Mouse (Mus musculus): ENCODE data around the gene Cracr2b. TPM values are rescaled to one million over a fixed set of nuclear protein-coding genes. Genes with fewer than 3 reads are reported as not detected.
A peak's percentile ranks its signal among the peaks of the same experiment; 100 is the strongest.

Gene Cracr2b
- polyA plus RNA-seq, 1 experiment from 2014 or later: 20.2 TPM

GRCm38 (mm10) chr7:141480842-141481497 lies 20.1 kb downstream of the Cracr2b start:
- WGBS: 11% methylated on average over 10 of the region's 10 CpGs
- no peak overlapping the region for H3K27ac ChIP-seq (ENCODE audit: low read length)

GRCm38 (mm10) chr7:141481498-141482401 lies 20.9 kb downstream of the Cracr2b start:
- Histone ChIP-seq H3K9ac (replicated peaks; ENCODE audit: low read depth, low read length) (peak overlapping the region; percentile 25; the same call in 1 of the 2 replicates), H3K36me3 (ENCODE audit: control insufficient read depth, insufficient read depth, low read length) (no peaks in the 10 kb centered on the region), H3K4me1 (ENCODE audit: control insufficient read depth, insufficient read depth, low read length) (peaks cover 26% of the 10 kb centered on the region), H3K4me3 (ENCODE audit: low read depth, low read length) (peak overlapping the region; percentile 40), H3K27me3 (ENCODE audit: control insufficient read depth, insufficient read depth, low read length) (0 out of 2 replicates have a peak, but pooled peaks cover 3% of the 10 kb centered on the region), H3K4me2 (replicated peaks; ENCODE audit: low read depth, low read length) (peak overlapping the region; percentile 89), H3K9me3 (ENCODE audit: control insufficient read depth, low read depth, low read length) (no peaks in the 10 kb centered on the region), H3K27ac (ENCODE audit: low read length) (no peak overlapping the region)
- 1% methylated on average over 80 of the region's 81 CpGs for WGBS
- no peak for ATAC-seq (ENCODE audit: insufficient number of reproducible peaks, insufficient read depth, low FRiP score, low read depth)

More at GRCm38 (mm10) chr7:141480842-141481497, 20.1 kb downstream of the Cracr2b start:
- no peak for ATAC-seq (ENCODE audit: insufficient number of reproducible peaks, insufficient read depth, low FRiP score, low read depth)
- Histone ChIP-seq H3K27me3 (ENCODE audit: control insufficient read depth, insufficient read depth, low read length) (0 out of 2 replicates have a peak, but pooled peaks cover 3% of the 10 kb centered on the region), H3K4me3 (ENCODE audit: low read depth, low read length) (no peak overlapping the region), H3K36me3 (ENCODE audit: control insufficient read depth, insufficient read depth, low read length) (no peaks in the 10 kb centered on the region), H3K4me2 (replicated peaks; ENCODE audit: low read depth, low read length) (peak overlapping the region; percentile 89), H3K9me3 (ENCODE audit: control insufficient read depth, low read depth, low read length) (no peaks in the 10 kb centered on the region), H3K4me1 (ENCODE audit: control insufficient read depth, insufficient read depth, low read length) (peaks cover 30% of the 10 kb centered on the region), H3K9ac (replicated peaks; ENCODE audit: low read depth, low read length) (no peak overlapping the region)

- 15% methylated on average over 11 of the region's 11 CpGs for WGBS
- no peak for ATAC-seq (ENCODE audit: insufficient number of reproducible peaks, insufficient read depth, low FRiP score, low read depth)
Observed at GRCm38 (mm10) chr7:141482531-141483024, 21.7 kb downstream of the Cracr2b start.

GRCm38 (mm10) chr7:141483114-141483653 lies 22.3 kb downstream of the Cracr2b start:
- H3K4me2 ChIP-seq (replicated peaks; ENCODE audit: low read depth, low read length): no peak overlapping the region
- 66% methylated on average over 6 of the region's 6 CpGs for WGBS

More at GRCm38 (mm10) chr7:141482531-141483024, 21.7 kb downstream of the Cracr2b start:
- peak overlapping the region; percentile 40 for H3K4me3 ChIP-seq (ENCODE audit: low read depth, low read length)
- H3K4me2 ChIP-seq (replicated peaks; ENCODE audit: low read depth, low read length): peak overlapping the region; percentile 89
- H3K27ac ChIP-seq (ENCODE audit: low read length): no peak overlapping the region
- H3K9ac ChIP-seq (replicated peaks; ENCODE audit: low read depth, low read length): peak overlapping the region; percentile 25; the same call in 1 of the 2 replicates
- peaks cover 18% of the 10 kb centered on the region for H3K4me1 ChIP-seq (ENCODE audit: control insufficient read depth, insufficient read depth, low read length)
- H3K36me3 ChIP-seq (ENCODE audit: control insufficient read depth, insufficient read depth, low read length): no peaks in the 10 kb centered on the region
- no peaks in the 10 kb centered on the region for H3K9me3 ChIP-seq (ENCODE audit: control insufficient read depth, low read depth, low read length)
- 0 out of 2 replicates have a peak, but pooled peaks cover 3% of the 10 kb centered on the region for H3K27me3 ChIP-seq (ENCODE audit: control insufficient read depth, insufficient read depth, low read length)

GRCm38 (mm10) chr7:141484186-141485120 lies 23.6 kb downstream of the Cracr2b start:
- Histone ChIP-seq H3K4me2 (replicated peaks; ENCODE audit: low read depth, low read length) (no peak overlapping the region), H3K9me3 (ENCODE audit: control insufficient read depth, low read depth, low read length) (no peaks in the 10 kb centered on the region), H3K27me3 (ENCODE audit: control insufficient read depth, insufficient read depth, low read length) (0 out of 2 replicates have a peak, but pooled peaks cover 3% of the 10 kb centered on the region), H3K4me3 (ENCODE audit: low read depth, low read length) (no peak overlapping the region), H3K27ac (ENCODE audit: low read length) (no peak overlapping the region), H3K4me1 (ENCODE audit: control insufficient read depth, insufficient read depth, low read length) (peaks cover 8% of the 10 kb centered on the region), H3K9ac (replicated peaks; ENCODE audit: low read depth, low read length) (no peak overlapping the region), H3K36me3 (ENCODE audit: control insufficient read depth, insufficient read depth, low read length) (no peaks in the 10 kb centered on the region)
- no peak for ATAC-seq (ENCODE audit: insufficient number of reproducible peaks, insufficient read depth, low FRiP score, low read depth)
- 64% methylated on average over 5 of the region's 5 CpGs for WGBS

More at GRCm38 (mm10) chr7:141483114-141483653, 22.3 kb downstream of the Cracr2b start:
- Histone ChIP-seq H3K9ac (replicated peaks; ENCODE audit: low read depth, low read length) (no peak overlapping the region), H3K4me3 (ENCODE audit: low read depth, low read length) (no peak overlapping the region), H3K4me1 (ENCODE audit: control insufficient read depth, insufficient read depth, low read length) (peaks cover 12% of the 10 kb centered on the region), H3K9me3 (ENCODE audit: control insufficient read depth, low read depth, low read length) (no peaks in the 10 kb centered on the region), H3K36me3 (ENCODE audit: control insufficient read depth, insufficient read depth, low read length) (no peaks in the 10 kb centered on the region), H3K27me3 (ENCODE audit: control insufficient read depth, insufficient read depth, low read length) (0 out of 2 replicates have a peak, but pooled peaks cover 3% of the 10 kb centered on the region), H3K27ac (ENCODE audit: low read length) (no peak overlapping the region)
- ATAC-seq (ENCODE audit: insufficient number of reproducible peaks, insufficient read depth, low FRiP score, low read depth): no peak

- H3K27me3 ChIP-seq (ENCODE audit: control insufficient read depth, insufficient read depth, low read length): 0 out of 2 replicates have a peak, but pooled peaks cover 3% of the 10 kb centered on the region
- no peak overlapping the region for H3K4me3 ChIP-seq (ENCODE audit: low read depth, low read length)
- no peak overlapping the region for H3K27ac ChIP-seq (ENCODE audit: low read length)
- H3K9me3 ChIP-seq (ENCODE audit: control insufficient read depth, low read depth, low read length): no peaks in the 10 kb centered on the region
- peaks cover 8% of the 10 kb centered on the region for H3K4me1 ChIP-seq (ENCODE audit: control insufficient read depth, insufficient read depth, low read length)
- no peak for ATAC-seq (ENCODE audit: insufficient number of reproducible peaks, insufficient read depth, low FRiP score, low read depth)
- H3K9ac ChIP-seq (replicated peaks; ENCODE audit: low read depth, low read length): no peak overlapping the region
- H3K36me3 ChIP-seq (ENCODE audit: control insufficient read depth, insufficient read depth, low read length): no peaks in the 10 kb centered on the region
- WGBS: 62% methylated on average over 2 of the region's 2 CpGs
- no peak overlapping the region for H3K4me2 ChIP-seq (replicated peaks; ENCODE audit: low read depth, low read length)
Observed at GRCm38 (mm10) chr7:141485186-141485585, 24.3 kb downstream of the Cracr2b start.

GRCm38 (mm10) chr7:141485606-141486005 lies 24.7 kb downstream of the Cracr2b start:
- H3K4me2 ChIP-seq (replicated peaks; ENCODE audit: low read depth, low read length): no peak overlapping the region
- no peak for ATAC-seq (ENCODE audit: insufficient number of reproducible peaks, insufficient read depth, low FRiP score, low read depth)
- H3K27me3 ChIP-seq (ENCODE audit: control insufficient read depth, insufficient read depth, low read length): 0 out of 2 replicates have a peak, but pooled peaks cover 3% of the 10 kb centered on the region
- H3K27ac ChIP-seq (ENCODE audit: low read length): no peak overlapping the region
- H3K4me1 ChIP-seq (ENCODE audit: control insufficient read depth, insufficient read depth, low read length): peaks cover 8% of the 10 kb centered on the region
- no peaks in the 10 kb centered on the region for H3K9me3 ChIP-seq (ENCODE audit: control insufficient read depth, low read depth, low read length)
- WGBS: 85% methylated on average over 2 of the region's 2 CpGs
- 0 out of 2 replicates have a peak, but pooled peaks cover 1% of the 10 kb centered on the region for H3K36me3 ChIP-seq (ENCODE audit: control insufficient read depth, insufficient read depth, low read length)
- H3K9ac ChIP-seq (replicated peaks; ENCODE audit: low read depth, low read length): no peak overlapping the region
- no peak overlapping the region for H3K4me3 ChIP-seq (ENCODE audit: low read depth, low read length)

Data from stomach, embryonic 14.5 days (tissue).